Mouse (Mus musculus) granulocyte monocyte progenitor cell, adult 5-6 weeks (primary cell): Measurements from ENCODE around the gene Bcar3. TPM values are rescaled to one million over a fixed set of nuclear protein-coding genes. Genes with fewer than 3 reads are reported as not detected.
"Not testable (repeated sequence)": the region's sequence is repeated elsewhere in the genome, so short reads cannot be mapped to it uniquely, and the experiment has no call there.

Experiments
- ATAC-seq: replicated peaks from 2 replicates; pipeline ENCODE4 v1.8.0; 2016; ENCODE audit warnings: mild to moderate bottlenecking, moderate TSS enrichment, inconsistent platforms; ENCODE audit not compliant: poor library complexity, severe bottlenecking
- total RNA-seq, 2 experiments: library from RNA; stranded (forward) in 1 of 2; stranded (reverse) in 1 of 2; fragments of 200-712, 200-1000 nt in 1 of 2; fragments of >200 nt in 1 of 2; fragmentation: Nextera tagmentation in 1 of 2; gene quantifications; 2 replicates each; pipeline ENCODE4 v1.2.3; 2014 to 2017

Bcar3 gene
- total RNA-seq (2014; fragmentation: Nextera tagmentation) = not detected in 2 replicates
- total RNA-seq (2017) = 0.77 and 0.86 TPM in 2 replicates

GRCm38 (mm10) chr3:122293954-122294850 is at the start of gene Bcar3:
Bcar3 (plus strand) TSS chr3:122294136.
- peak; percentile 65 for ATAC-seq

DNA sequence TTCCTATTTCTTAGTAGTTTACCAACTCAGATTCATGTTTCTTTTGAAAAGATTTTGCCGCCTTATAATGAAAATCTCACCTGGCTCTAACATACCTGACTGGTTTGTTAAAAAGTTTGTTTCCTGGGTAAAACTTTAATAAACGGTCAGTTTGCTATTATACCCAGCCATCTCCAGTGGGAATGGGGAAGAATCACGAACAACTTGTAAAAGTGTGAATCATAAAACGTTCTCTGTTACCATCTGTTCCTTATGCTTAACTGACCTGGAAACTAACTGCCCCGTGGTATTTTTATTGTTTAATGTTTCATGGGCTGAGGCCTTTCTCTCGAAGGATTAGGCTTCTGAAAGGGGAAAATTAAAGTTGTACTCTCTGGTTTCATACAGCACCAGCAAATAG is 49.2 kb upstream of the Bcar3 start:
- no peak for ATAC-seq

DNA sequence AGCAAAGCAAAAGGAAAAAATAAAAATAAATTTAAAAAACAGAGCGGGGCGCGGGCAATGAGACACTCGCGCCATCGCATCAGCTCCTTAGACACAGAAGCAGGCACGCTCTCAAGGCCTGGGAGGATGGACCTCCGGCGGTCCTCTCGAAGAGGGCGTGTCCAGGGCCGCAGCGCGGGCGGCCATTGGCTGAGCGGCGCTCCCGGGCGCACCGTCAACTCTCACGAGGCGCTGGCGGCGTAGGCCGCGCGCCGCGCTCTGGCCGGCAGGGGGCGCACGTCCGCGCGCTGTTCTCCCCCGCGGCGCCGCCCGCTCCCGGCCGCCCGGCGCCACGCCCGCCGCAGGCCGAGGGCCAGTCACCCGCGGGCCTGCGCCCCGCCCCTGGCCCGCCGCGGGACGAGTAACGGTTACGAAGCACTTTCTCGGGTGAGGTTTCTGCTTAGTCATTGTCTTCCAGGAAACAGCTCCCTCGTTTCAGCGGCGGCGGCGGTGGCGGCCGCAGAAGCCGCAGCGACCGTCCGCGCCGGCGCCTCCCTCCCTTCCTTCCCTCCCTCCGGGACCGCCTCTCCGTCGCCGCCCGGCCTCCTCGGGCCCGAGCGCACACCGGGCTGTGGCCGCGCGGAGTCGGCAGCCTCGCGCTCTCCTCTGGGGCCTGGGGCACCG is 48.6 kb upstream of the Bcar3 start, which contains the start of gene Gclm:
Gene Gclm (plus strand): TSS at position 343 of the 663 bp plus-strand sequence.
- peak; percentile 85 for ATAC-seq

GRCm38 (mm10) chr3:122245878-122246332 is 48.0 kb upstream of the Bcar3 start:
- peak; percentile 38 for ATAC-seq

GRCm38 (mm10) chr3:122246406-122246805 is 47.5 kb upstream of the Bcar3 start:
- ATAC-seq = no peak

- peak; percentile 16; the same call in 1 of the 2 replicates for ATAC-seq
These were observed 46.8 kb upstream of the Bcar3 start for GRCm38 (mm10) chr3:122246986-122247767.

- no peak for ATAC-seq
These were observed 46.2 kb upstream of the Bcar3 start for GRCm38 (mm10) chr3:122247768-122248100.

- ATAC-seq = no peak
These were observed 41.3 kb upstream of the Bcar3 start for GRCm38 (mm10) chr3:122252466-122253253.

- not testable (repeated sequence) for ATAC-seq
These were observed 39.9 kb upstream of the Bcar3 start for GRCm38 (mm10) chr3:122254050-122254449.

DNA sequence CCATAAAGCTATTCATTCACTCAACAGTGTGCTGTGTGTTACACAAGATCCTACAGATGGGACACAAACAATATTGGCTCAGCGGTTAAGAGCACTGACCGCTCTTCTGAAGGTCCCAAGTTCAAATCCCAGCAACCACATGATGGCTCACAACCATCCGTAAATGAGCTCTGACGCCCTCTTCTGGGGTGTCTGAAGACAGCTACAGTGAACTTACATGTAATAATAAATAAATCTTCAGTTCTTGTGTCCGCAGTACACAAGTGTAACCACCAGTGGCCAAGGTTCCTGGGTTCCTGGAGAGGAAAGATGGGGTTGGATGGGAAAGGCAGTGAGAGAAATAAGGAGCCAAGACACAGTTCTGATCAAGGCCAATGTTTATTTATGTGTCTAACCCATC is 23.9 kb upstream of the Bcar3 start:
- ATAC-seq = no peak

- ATAC-seq = not testable (repeated sequence)
These were observed 21.4 kb upstream of the Bcar3 start for GRCm38 (mm10) chr3:122272565-122272964.

DNA sequence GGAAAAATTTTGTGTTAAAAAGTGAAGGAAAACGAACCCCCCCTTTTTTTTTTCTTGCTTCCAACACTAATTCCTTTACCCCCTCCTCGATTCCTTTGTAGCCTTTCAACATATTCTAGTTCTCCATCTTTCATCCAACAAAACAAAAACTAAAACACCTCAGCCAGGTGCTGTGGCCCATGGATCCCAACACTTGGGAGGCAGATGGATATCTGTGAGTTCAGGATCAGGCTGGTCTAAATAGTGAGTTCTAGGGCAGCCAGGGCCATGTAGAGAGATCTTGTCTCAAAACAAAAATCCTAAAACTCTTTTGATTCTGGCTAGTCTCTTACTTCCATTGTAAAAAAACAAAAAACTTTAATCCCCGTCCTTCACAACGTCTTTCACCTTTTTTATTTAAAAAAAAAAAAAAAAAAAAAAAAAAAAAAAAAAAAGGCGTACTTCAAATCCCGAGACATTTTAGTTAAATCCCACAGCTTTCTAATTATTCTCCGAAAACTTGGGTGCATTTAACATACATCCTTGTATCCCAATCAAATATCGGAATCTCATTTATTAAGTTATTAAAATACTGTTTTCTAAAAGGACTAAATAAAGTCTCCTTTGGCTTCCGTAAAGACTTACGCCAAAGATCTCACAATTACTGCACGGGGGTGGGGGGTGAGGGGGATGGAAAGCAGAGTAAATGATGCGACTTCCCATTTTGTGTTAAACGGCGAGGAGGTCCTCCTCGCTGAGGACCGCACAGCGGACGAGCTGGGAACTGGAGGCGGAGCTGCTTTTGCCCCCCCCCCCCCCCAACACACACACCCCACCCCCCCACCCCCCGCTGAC is 20.3 kb upstream of the Bcar3 start:
- ATAC-seq = peak; percentile 78

DNA sequence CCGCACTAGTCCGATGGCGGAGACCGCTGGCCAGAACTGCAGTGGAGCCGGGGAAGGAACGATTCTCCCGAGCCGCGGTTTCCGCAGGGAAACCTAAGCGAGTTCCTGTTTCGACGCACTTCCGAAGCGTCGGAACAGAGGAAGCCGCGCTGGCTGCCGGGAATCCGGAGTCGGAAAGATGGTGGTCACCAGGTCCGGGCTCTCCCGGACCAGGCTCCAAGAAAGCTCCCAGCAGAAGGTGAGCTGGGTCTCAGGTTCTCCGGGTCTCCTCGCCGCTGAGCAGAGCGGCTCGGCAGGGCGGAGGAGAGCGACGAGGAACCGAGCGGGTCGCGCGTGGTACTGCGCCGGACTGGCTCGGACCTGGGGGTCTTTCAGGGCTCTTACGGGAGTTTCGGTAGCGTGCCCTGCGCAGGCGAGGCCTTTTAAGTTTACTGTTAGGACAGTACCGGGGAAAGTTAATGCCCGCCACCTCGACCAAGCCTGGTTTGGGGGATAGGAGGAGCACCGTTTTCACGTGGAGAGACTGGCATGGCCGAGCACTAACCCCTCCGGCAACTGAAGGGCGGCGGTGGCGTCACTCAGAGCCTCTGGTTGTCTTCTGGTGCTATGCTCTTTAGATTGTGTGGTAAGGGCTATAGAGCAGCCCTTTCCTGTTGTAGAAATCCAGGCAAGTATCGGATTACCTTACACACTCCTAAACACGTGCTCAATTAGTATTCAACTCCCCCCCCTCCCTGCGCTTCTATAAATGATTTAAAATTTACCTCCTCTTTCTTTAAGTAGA is 19.5 kb upstream of the Bcar3 start, which contains the start of gene Dnttip2:
Gene Dnttip2 (plus strand): TSS at position 148 of the 784 bp plus-strand sequence.
- peak; percentile 88 for ATAC-seq

DNA sequence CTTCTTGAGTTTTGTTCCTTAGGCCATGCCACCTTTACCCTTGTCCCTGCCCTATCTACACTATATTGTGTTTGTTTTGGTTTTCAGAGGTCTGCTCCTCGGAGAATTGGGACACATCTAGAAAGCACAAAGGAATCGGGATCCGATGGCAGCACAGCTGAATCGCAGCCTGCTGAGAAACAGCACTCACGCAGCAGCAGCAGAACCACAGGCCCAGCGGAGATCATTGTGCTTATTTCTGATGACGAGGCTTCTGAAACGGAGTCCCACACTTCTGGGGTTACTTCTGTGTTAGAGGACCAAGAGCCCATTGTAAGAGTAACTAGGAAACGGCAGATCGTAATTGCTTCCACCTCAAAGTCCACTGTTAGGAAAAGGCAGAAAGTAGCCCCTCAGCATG is 18.8 kb upstream of the Bcar3 start:
- ATAC-seq = no peak

DNA sequence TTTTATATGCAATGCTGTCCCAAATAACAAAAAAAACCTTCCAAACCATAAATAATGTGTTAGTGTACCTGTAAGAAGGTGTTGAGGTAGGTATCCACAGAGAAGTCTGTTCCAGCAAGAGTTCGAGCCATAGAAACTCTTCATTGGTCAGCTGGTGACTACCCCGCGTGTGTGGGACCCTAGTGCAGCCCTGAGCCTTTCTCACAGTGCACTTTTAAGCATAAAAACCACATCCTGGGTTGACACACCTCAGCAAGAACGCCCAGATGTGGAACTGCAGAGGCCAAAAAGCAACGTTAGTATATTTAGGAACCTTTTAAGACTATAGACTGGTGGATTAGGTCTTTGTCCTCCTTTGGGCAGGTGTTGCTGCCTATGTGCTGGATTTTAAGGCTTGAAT is 6.7 kb upstream of the Bcar3 start:
- no peak for ATAC-seq

- no peak for ATAC-seq
These were observed 5.2 kb upstream of the Bcar3 start for GRCm38 (mm10) chr3:122288613-122289195.

DNA sequence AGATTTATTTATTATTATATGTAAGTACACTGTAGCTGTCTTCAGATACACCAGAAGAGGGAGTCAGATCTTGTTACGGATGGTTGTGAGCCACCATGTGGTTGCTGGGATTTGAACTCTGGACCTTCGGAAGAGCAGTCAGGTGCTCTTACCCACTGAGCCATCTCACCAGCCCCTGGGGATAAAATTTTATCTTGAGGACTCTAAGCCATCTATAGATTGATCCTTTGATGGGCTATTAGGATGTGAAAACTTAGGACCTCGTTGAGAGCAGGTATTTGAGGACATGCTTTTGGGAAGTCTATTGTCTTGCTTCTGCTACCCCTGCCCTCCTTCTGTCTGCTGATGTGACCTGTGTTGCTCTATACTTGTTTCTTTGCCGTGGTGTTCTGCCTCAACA is 4.6 kb upstream of the Bcar3 start:
- ATAC-seq = not testable (repeated sequence)

DNA sequence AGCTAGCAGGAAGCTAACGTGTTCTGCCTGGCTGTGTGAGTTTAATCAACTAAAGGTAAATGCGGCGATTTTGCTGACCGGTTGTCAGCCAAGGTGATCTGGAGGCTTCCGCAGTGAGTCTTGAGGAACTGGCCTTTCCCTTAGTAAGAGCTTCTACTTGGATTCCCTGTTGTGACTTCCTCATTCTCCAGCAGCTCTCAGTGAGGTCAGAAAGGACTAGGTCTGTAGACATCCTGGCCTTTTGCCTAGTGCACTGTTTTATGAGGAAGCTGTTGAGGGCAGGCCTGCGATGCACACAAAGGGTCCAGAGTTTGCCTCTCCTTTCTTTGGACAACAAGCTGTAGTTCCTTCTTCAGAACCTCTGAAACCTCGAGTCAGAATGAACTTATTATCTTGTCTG is 3.2 kb upstream of the Bcar3 start:
- peak; percentile 75 for ATAC-seq
